Mouse (Mus musculus) forelimb bud, embryonic 11.5 days (tissue): ENCODE measurements around the gene Pigyl.

Experiments used
- DNase-seq: peaks from one replicate; pipeline ENCODE4 v3.0.0-alpha.2; 2012; ENCODE audit warnings: low read depth, low spot score

Pigyl gene

DNA sequence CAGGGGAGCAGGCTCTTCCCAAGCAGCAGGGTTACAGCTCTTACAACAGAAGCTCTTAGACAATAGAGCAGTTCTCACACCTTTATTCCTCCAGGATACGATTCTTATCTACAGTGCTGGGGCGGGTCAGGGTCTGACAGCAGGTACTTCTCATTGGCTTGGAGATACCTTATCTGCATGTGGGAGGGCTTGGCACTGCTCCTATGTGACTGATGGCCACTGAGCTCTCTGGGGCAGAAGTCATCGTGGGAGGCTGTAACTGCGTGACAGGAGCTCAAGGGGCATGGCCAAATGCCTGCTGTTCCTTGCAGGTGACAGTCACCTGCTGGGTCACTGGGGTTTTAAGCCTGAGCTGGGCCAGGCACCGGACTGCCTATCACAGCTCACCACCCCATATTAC is 39.8 kb downstream of the Pigyl start:
- no peak for DNase-seq
